8 mouse cellular contexts compared by ENCODE assay signal in the genomic region with DNA sequence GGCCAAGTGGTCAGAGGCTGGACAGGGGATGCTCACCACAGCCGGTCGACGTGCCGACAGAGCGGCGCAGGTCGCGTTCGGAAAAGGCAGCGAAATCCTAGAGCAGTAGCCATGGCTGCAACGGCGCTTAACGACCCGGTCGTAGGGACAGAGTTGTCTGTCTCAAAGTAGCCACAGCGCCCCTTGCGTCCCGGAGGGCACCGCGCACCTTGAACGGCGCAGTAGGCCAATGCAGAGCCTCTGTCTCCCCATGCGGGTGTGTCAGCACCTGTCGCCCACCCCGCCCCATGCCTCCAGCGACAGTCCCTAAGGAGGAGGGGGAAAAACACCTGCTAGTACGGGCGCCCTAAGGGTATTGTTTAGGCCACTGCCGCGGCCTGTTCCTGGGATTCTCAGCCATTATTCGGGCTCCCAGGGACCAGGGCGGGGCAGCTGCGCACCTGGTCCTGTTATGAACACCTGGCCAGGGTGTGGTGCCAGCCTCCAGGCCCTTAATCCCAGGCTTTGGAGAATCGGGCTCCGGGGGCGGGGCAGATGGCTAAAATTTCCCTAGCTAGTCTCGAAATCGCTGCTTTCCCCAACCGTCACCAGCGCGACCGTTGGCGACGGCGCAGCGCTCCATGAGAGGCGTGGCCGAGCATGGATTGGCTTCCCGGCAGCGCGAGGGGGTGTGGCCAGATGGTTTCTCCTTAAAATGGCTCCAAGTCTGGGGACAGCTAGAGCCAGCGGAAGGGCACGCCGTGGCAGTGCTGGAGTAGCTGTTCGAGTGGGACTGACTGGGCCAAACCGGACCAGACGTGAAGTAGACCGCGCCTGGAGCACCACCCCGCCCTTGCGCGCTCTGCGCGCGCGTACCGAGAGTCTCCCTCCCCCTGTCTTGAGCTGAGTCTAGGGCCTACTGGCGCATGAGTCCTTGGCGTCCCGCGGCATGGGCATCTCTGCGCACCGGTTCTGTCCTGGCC. TPM values are rescaled to one million over a fixed set of nuclear protein-coding genes. Genes with fewer than 3 reads are reported as not detected.
DNase-seq lines count a peak whose midpoint lies in the region; ATAC-seq and TF ChIP-seq lines count a peak whose summit lies in the region.

A gene (minus strand): TSS at position 620 of the 962 bp plus-strand sequence.

- H3K27me3 ChIP-seq in E14TG2a.4 (ENCODE audit: insufficient read depth, low read length) = no peaks in the 10 kb centered on the region
- H3K27me3 ChIP-seq in forebrain, embryonic 12.5 days = no peaks in the 10 kb centered on the region
- H3K27me3 ChIP-seq in heart, postnatal 0 days (ENCODE audit: control insufficient read depth, insufficient read depth, low read length) = no peaks in the 10 kb centered on the region
- H3K27me3 ChIP-seq in liver, postnatal 0 days (ENCODE audit: insufficient read depth, low read length) = no peaks in the 10 kb centered on the region
- H3K27me3 ChIP-seq in neural tube, embryonic 14.5 days (ENCODE audit: control insufficient read depth, insufficient read depth, low read length) = no peaks in the 10 kb centered on the region

- ATAC-seq in forebrain, embryonic 12.5 days (ENCODE audit: low FRiP score) = peak; percentile 80
- peak; percentile 87 for ATAC-seq in heart, postnatal 0 days (ENCODE audit: insufficient read depth, low read depth)
- ATAC-seq in liver, postnatal 0 days = peak; percentile 87
- peak; percentile 85 for ATAC-seq in neural tube, embryonic 14.5 days (ENCODE audit: low read depth)

- WGBS in forebrain, embryonic 12.5 days = under 1% methylated on average over 73 of the region's 73 CpGs
- under 1% methylated on average over 73 of the region's 73 CpGs for WGBS in heart, postnatal 0 days
- WGBS in large intestine, adult 2 months = under 1% methylated on average over 73 of the region's 73 CpGs
- 0% methylated on average over 73 of the region's 73 CpGs for WGBS in liver, postnatal 0 days (ENCODE audit: insufficient replicate concordance)
- under 1% methylated on average over 72 of the region's 73 CpGs for WGBS in neural tube, embryonic 14.5 days

- 0 out of 2 replicates have a peak, but pooled peaks have one; percentile 53 for TF ChIP-seq EP300 in heart, postnatal 0 days (IDR thresholded peaks at IDR 0.05; ENCODE audit: low read depth)
- peak; percentile 57; the same call in 1 of the 2 replicates for TF ChIP-seq EP300 in liver, postnatal 0 days (IDR thresholded peaks at IDR 0.05; ENCODE audit: low read depth)

- no peaks in the 10 kb centered on the region for H3K9me3 ChIP-seq in E14TG2a.4 (ENCODE audit: low read length)
- no peaks in the 10 kb centered on the region for H3K9me3 ChIP-seq in forebrain, embryonic 12.5 days
- no peaks in the 10 kb centered on the region for H3K9me3 ChIP-seq in heart, postnatal 0 days (replicated peaks; ENCODE audit: control insufficient read depth, low read length)
- H3K9me3 ChIP-seq in liver, postnatal 0 days (ENCODE audit: low read length) = no peaks in the 10 kb centered on the region
- no peaks in the 10 kb centered on the region for H3K9me3 ChIP-seq in neural tube, embryonic 14.5 days (ENCODE audit: control insufficient read depth, low read length)

- TF ChIP-seq CTCF in E14TG2a.4 (conservative IDR thresholded peaks at IDR 0.05; ENCODE audit: low read length) = peak; percentile 74
- peak; percentile 89 for TF ChIP-seq CTCF in heart, postnatal 0 days (IDR thresholded peaks at IDR 0.05; ENCODE audit: low read depth)
- TF ChIP-seq CTCF in liver, postnatal 0 days (IDR thresholded peaks at IDR 0.05; ENCODE audit: low read depth) = peak; percentile 98

- H3K36me3 ChIP-seq in E14TG2a.4 (ENCODE audit: insufficient read depth, low read length) = peaks cover 58% of the 10 kb centered on the region
- peaks cover 55% of the 10 kb centered on the region for H3K36me3 ChIP-seq in forebrain, embryonic 12.5 days (replicated peaks)
- H3K36me3 ChIP-seq in heart, postnatal 0 days (replicated peaks; ENCODE audit: control insufficient read depth, insufficient read depth, low read length) = peaks cover 45% of the 10 kb centered on the region
- H3K36me3 ChIP-seq in liver, postnatal 0 days (replicated peaks; ENCODE audit: insufficient read depth, low read length) = peaks cover 39% of the 10 kb centered on the region
- H3K36me3 ChIP-seq in neural tube, embryonic 14.5 days (ENCODE audit: control insufficient read depth, insufficient read depth, low read length) = peaks cover 29% of the 10 kb centered on the region

- H3K4me2 ChIP-seq in forebrain, embryonic 12.5 days = peak within 1 kb of the TSS; percentile 98
- peak within 1 kb of the TSS; percentile 98 for H3K4me2 ChIP-seq in heart, postnatal 0 days (ENCODE audit: low read depth, low read length)
- peak within 1 kb of the TSS; percentile 100 for H3K4me2 ChIP-seq in liver, postnatal 0 days (ENCODE audit: low read depth, low read length)
- H3K4me2 ChIP-seq in neural tube, embryonic 14.5 days (ENCODE audit: low read depth, low read length) = peak within 1 kb of the TSS; percentile 80

- H3K27ac ChIP-seq in forebrain, embryonic 12.5 days = peak within 1 kb of the TSS; percentile 97
- peak within 1 kb of the TSS; percentile 95 for H3K27ac ChIP-seq in heart, postnatal 0 days (ENCODE audit: low read depth)
- peak within 1 kb of the TSS; percentile 97 for H3K27ac ChIP-seq in liver, postnatal 0 days (ENCODE audit: low read depth)
- peak within 1 kb of the TSS; percentile 93 for H3K27ac ChIP-seq in neural tube, embryonic 14.5 days (ENCODE audit: low read depth, low read length)

- H3K4me1 ChIP-seq in E14TG2a.4 (replicated peaks; ENCODE audit: low read depth, low read length) = peaks cover 84% of the 10 kb centered on the region
- H3K4me1 ChIP-seq in forebrain, embryonic 12.5 days = peaks cover 51% of the 10 kb centered on the region
- H3K4me1 ChIP-seq in heart, postnatal 0 days (ENCODE audit: control insufficient read depth, insufficient read depth) = peaks cover 34% of the 10 kb centered on the region
- peaks cover 39% of the 10 kb centered on the region for H3K4me1 ChIP-seq in liver, postnatal 0 days (ENCODE audit: insufficient read depth)
- peaks cover 26% of the 10 kb centered on the region for H3K4me1 ChIP-seq in neural tube, embryonic 14.5 days (ENCODE audit: control insufficient read depth, insufficient read depth, low read length)

- peak within 1 kb of the TSS; percentile 92 for H3K4me3 ChIP-seq in E14TG2a.4 (replicated peaks; ENCODE audit: low read length)
- H3K4me3 ChIP-seq in forebrain, embryonic 12.5 days (replicated peaks) = peak within 1 kb of the TSS; percentile 61
- H3K4me3 ChIP-seq in heart, postnatal 0 days (ENCODE audit: low read depth, low read length) = peak within 1 kb of the TSS; percentile 76
- peak within 1 kb of the TSS; percentile 81 for H3K4me3 ChIP-seq in liver, postnatal 0 days (ENCODE audit: low read depth, low read length)
- H3K4me3 ChIP-seq in neural tube, embryonic 14.5 days (ENCODE audit: low read depth, low read length) = peak within 1 kb of the TSS; percentile 73

- DNase-seq in c-Kit-positive CD71-positive TER-119-positive erythroid progenitor cells, embryonic 14.5 days (ENCODE audit: low spot score) = peak; percentile 92
- DNase-seq in heart, postnatal 0 days (ENCODE audit: low spot score) = peak; percentile 96
- DNase-seq in large intestine, adult 2 months (ENCODE audit: low read depth, low spot score) = peak; percentile 86
- DNase-seq in liver, postnatal 0 days = peak; percentile 97
- peak; percentile 97 for DNase-seq in testis, postnatal 10 days (ENCODE audit: low spot score)

- peak within 1 kb of the TSS; percentile 68 for H3K9ac ChIP-seq in forebrain, embryonic 12.5 days
- H3K9ac ChIP-seq in heart, postnatal 0 days (replicated peaks; ENCODE audit: low read depth, low read length) = peak within 1 kb of the TSS; percentile 75
- H3K9ac ChIP-seq in liver, postnatal 0 days (replicated peaks) = peak within 1 kb of the TSS; percentile 85
- peak within 1 kb of the TSS; percentile 65 for H3K9ac ChIP-seq in neural tube, embryonic 14.5 days (replicated peaks; ENCODE audit: low read depth, low read length)

RNA-seq across cellular contexts. Expression of the gene that starts here (rescaled TPM):
- polyA plus RNA-seq in forebrain, embryonic 12.5 days (2016; fragmentation: Nextera tagmentation; extraction: Ambion mirVana) = 54.5 and 58.3 TPM in 2 replicates
- total RNA-seq in heart, postnatal 0 days (2014; rRNA removed; ENCODE audit: low replicate concordance) = 41.3 and 84.4 TPM in 2 replicates
- 82.6 and 86.1 TPM in 2 replicates for polyA plus RNA-seq in heart, postnatal 0 days (2015; fragmentation: Nextera tagmentation; extraction: Ambion mirVana)
- polyA plus RNA-seq in large intestine, adult 2 months (2012; rRNA removed) = 37.2 and 51.6 TPM in 2 replicates
- 26.5 and 26.8 TPM in 2 replicates for polyA plus RNA-seq in liver, postnatal 0 days (2015; fragmentation: Nextera tagmentation; extraction: Ambion mirVana)
- 81.7 and 96.8 TPM in 2 replicates for polyA plus RNA-seq in neural tube, embryonic 14.5 days (2014; fragmentation: Nextera tagmentation; extraction: Ambion mirVana)

Comparison
In these comparisons a context has a peak if more than half of its experiments do, and no peak if none do; other contexts are left out.
1. Peak in every context shown above with its lines: DNase-seq, ATAC-seq, H3K4me3 ChIP-seq and H3K27ac ChIP-seq.